Mouse (Mus musculus) small intestine, adult 2 months (tissue): ENCODE measurements at regions not wholly inside any gene's neighbourhood (a gene's known extent, or its start where the extent isn't known, plus 50 kb on each side); places are given as distances from the start of the nearest gene placed in this dataset.
"Not testable (repeated sequence)": the region's sequence is repeated elsewhere in the genome, so short reads cannot be mapped to it uniquely, and the experiment has no call there.

ENCODE experiments used
- H3K27ac ChIP-seq: fragments of 200-500 bp; 2 replicates; pipeline ENCODE4 v1.5.1; 2012; ENCODE audit warnings: low read depth, low read length, control low read depth, inconsistent platforms; ENCODE audit not compliant: insufficient read depth
- H3K27me3 ChIP-seq: fragments of 200-500 bp; 2 replicates; pipeline ENCODE4 v1.6.1; 2012; ENCODE audit warnings: mild to moderate bottlenecking, moderate library complexity, low read length, inconsistent platforms; ENCODE audit not compliant: control insufficient read depth, insufficient read depth
- H3K36me3 ChIP-seq: fragments of 200-500 bp; 2 replicates; pipeline ENCODE4 v1.6.1; 2012; ENCODE audit warnings: mild to moderate bottlenecking, low read length, control low read depth, inconsistent platforms; ENCODE audit not compliant: control insufficient read depth, insufficient read depth
- H3K4me1 ChIP-seq: fragments of 200-500 bp; 2 replicates; pipeline ENCODE4 v1.6.1; 2012; ENCODE audit warnings: low read length, inconsistent platforms, mixed read lengths; ENCODE audit not compliant: control insufficient read depth, insufficient read depth, insufficient read length
- H3K4me3 ChIP-seq: fragments of 200-500 bp; 2 replicates; pipeline ENCODE4 v1.5.1; 2012; ENCODE audit warnings: low read depth, mild to moderate bottlenecking, control low read depth, inconsistent platforms, low read length, moderate library complexity
- CTCF ChIP-seq: fragments of 200-500 bp; IDR thresholded peaks from 2 replicates; pipeline ENCODE4 v1.5.1; 2012; ENCODE audit warnings: low read depth, mild to moderate bottlenecking, control low read depth, inconsistent platforms, low read length, moderate library complexity, mixed read lengths; ENCODE audit not compliant: insufficient replicate concordance, insufficient read length; ENCODE audit errors: extremely low read depth
- POLR2A ChIP-seq: fragments of 200-500 bp; IDR thresholded peaks from 2 replicates; pipeline ENCODE4 v1.6.1; 2012; ENCODE audit warnings: low read depth, mild to moderate bottlenecking, control low read depth, inconsistent platforms, low read length, moderate library complexity
- WGBS: fragments of 180-500 bp; shearing (Covaris S2); methylation state at CpG from one replicate; pipeline ENCODE4 v1.1.7; 2018; 5-methylcytosine and 5-hydroxymethylcytosine counted together

DNA sequence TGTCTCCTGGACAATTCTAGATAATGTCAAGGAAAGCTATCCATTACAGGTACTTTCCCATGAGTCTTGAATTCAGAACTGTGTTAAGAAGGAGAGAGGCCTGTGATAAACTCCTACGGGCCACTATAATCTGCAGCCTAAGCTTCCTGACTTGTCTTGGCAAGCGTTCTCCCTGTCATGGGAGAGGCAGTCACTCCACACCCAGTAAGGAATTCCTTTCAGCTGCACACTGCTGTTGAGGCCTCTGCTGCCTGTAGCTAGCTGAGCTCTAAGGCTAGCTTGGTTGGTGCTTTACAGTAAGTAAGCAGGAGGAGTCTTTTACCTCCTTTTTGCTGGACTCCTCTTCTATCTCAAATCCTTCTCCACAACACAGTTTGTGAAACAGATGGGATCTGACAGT is 224.2 kb downstream of the Nucb2 start:
- no peaks in the 10 kb centered on the region for H3K36me3 ChIP-seq
- no peak overlapping the region for H3K4me3 ChIP-seq
- no peak for TF ChIP-seq POLR2A
- no peak for TF ChIP-seq CTCF
- H3K27ac ChIP-seq = no peak overlapping the region
- H3K4me1 ChIP-seq = no peaks in the 10 kb centered on the region
- H3K27me3 ChIP-seq = no peaks in the 10 kb centered on the region
- WGBS = 42% methylated on average over 2 of the region's 2 CpGs

DNA sequence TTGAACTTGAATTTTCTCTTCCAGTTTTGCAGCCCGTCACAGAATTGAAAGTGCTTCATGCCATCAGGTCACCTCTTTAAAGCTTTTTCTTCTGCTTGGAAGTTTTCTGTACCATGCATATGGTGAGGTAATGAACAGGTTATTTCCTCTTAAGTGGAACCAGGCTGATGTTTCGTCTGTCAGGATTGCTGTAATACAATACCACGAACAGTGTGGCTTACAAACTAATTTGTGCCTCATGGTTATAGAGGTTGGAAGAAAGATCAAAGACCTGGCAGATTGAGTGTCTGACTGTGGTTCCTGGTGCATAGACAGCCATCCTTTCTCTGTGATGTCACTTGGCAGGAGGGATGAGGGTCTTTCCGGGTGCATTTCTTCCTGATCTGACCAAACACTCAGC is 225.6 kb downstream of the Nucb2 start:
- Histone ChIP-seq H3K4me1 (no peaks in the 10 kb centered on the region), H3K27me3 (no peaks in the 10 kb centered on the region), H3K36me3 (no peaks in the 10 kb centered on the region), H3K4me3 (no peak overlapping the region), H3K27ac (no peak overlapping the region)
- TF ChIP-seq CTCF (no peak), POLR2A (no peak)
- 73% methylated on average over 4 of the region's 4 CpGs for WGBS

DNA sequence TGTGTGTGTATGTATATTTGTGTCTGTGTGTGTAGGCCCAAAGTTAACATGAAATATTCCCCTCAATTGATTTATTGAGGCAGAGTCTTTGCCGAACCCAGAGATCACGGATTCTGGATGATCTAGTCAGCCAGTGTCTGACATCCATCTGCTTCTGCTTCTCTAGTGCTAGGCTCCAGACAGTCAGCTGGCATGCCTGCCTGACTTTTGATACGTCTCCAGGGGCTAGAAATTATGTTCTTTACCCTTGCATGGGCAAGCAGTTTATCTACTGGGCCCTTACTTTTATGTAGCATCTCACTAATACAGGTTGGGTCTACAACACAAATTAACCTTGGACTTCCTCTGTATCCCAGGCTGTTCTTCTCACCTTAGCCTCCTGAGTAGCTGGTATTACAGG is 231.5 kb downstream of the Nucb2 start:
- Histone ChIP-seq H3K4me3 (no peak overlapping the region), H3K4me1 (no peaks in the 10 kb centered on the region), H3K27me3 (no peaks in the 10 kb centered on the region), H3K27ac (no peak overlapping the region), H3K36me3 (no peaks in the 10 kb centered on the region)
- TF ChIP-seq POLR2A = no peak
- no peak for TF ChIP-seq CTCF
- 65% methylated on average over 3 of the region's 3 CpGs for WGBS

DNA sequence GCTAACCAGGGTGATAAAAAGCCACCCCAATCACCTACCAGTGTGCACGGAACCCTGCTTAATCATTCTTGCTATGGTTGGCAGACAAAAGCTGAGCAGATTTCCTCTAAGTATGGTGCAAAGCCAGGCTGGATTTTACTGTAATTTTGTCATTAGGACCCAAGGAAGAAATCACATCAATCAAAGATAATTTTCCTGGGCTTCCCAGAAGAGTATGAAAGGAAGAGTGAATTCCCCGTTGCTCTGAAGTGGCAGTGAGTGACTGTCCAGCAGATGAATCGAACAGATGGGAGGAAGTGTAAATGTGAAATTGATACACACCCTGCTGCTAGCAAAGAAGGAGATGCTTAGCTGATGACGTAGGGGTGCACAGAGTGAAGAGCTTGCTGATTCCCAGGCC is 232.2 kb downstream of the Nucb2 start:
- no peak overlapping the region for H3K27ac ChIP-seq
- WGBS = 65% methylated on average over 4 of the region's 4 CpGs
- no peaks in the 10 kb centered on the region for H3K4me1 ChIP-seq
- TF ChIP-seq CTCF (no peak), POLR2A (no peak)
- H3K36me3 ChIP-seq = no peaks in the 10 kb centered on the region
- no peaks in the 10 kb centered on the region for H3K27me3 ChIP-seq
- no peak overlapping the region for H3K4me3 ChIP-seq

DNA sequence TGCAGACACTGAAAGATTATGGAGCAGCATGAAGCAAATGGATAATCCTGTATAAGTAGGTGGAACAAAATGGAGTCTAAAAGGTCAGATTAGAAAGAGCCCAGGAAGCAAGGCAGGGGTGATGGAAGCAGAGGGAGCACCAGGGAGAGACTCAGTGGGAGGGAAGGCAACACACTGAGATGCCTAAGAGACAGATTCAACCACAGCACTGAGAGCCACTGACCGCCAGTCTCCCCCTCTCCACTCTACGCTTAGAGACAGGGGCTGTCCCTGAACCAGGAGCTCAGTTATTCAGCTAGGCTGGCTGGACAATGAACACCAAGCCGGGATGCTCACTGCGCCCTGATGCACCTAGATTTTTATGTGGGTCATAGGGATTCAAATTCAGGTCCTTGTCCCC is 233.8 kb downstream of the Nucb2 start:
- TF ChIP-seq CTCF = no peak
- TF ChIP-seq POLR2A = no peak
- Histone ChIP-seq H3K4me3 (no peak overlapping the region), H3K27me3 (no peaks in the 10 kb centered on the region), H3K27ac (no peak overlapping the region), H3K36me3 (no peaks in the 10 kb centered on the region), H3K4me1 (no peaks in the 10 kb centered on the region)
- 87% methylated on average over 4 of the region's 4 CpGs for WGBS

DNA sequence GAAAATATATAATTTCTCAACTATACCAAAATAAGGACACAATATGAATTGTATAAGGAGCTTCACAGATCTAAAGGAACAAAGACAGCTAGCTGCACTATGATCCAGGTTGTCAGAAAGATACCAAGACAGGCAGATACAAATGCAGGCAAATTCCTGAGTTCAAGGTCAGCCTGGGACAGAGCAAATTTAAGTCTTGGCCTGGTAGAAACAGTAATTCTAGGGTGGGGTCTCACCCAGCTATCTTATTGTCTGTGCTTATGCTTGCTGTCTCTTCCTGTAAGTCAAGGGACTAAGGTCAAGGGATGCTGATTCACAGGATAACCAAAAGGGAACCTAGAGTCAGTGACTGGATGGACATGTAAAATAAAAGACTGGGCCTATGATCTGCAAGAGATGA is 250.4 kb downstream of the Nucb2 start:
- Histone ChIP-seq H3K27me3 (no peaks in the 10 kb centered on the region), H3K4me3 (no peak overlapping the region), H3K27ac (no peak overlapping the region), H3K4me1 (no peaks in the 10 kb centered on the region), H3K36me3 (no peaks in the 10 kb centered on the region)
- TF ChIP-seq CTCF (no peak), POLR2A (no peak)

DNA sequence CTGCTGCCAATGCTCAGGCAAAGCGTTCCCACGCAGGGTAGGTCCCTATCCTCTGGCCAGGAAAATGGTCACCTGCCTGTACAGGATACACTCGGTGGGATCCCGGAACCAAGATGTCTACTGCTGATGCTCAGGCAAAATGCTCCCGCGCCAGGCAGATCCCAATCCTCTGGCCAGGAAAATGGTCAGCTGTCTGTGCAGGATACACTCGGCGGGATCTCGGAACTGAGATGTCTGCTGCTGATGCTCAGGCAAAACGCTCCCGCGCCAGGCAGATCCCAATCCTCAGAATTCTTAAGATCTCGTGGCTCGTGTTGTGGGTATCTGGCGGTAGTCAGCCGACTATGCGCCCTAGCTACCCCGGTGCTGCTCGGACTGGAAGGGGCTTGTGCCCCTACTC is 288.0 kb downstream of the Nucb2 start:
- whole genome bisulfite sequencing = 90% methylated on average over 19 of the region's 19 CpGs
- not testable (repeated sequence) for H3K4me1 ChIP-seq, H3K27ac ChIP-seq, H3K36me3 ChIP-seq, H3K4me3 ChIP-seq, H3K27me3 ChIP-seq

DNA sequence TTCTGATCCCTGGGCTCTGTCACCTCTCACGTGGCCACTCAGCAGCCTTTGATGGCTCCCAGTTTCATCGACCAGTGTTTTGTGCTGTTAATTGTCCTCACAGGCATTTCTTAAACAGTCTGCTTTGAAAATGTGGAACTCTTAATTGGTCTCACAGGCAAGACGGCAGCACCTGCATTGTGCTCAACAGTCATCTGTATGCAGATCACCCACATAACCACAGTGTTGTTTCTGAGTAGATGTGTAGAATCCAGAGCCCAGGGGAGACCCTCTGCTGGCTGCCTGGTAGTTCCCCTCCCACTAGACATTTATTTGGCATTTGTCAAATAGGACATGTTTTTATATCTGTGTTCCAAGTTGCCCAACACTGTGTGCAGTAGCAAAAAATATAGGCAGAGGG is 304.3 kb downstream of the Nucb2 start:
- 76% methylated on average over 3 of the region's 3 CpGs for WGBS
- H3K27me3 ChIP-seq = no peaks in the 10 kb centered on the region
- H3K4me3 ChIP-seq = no peak overlapping the region
- TF ChIP-seq CTCF (no peak), POLR2A (no peak)
- no peaks in the 10 kb centered on the region for H3K36me3 ChIP-seq
- no peaks in the 10 kb centered on the region for H3K4me1 ChIP-seq
- H3K27ac ChIP-seq = no peak overlapping the region
